Mouse (Mus musculus) spleen, adult 18-20 months (tissue): Measurements from ENCODE around the gene Gm20388.
A peak's percentile ranks its signal among the peaks of the same experiment; 100 is the strongest.

Source experiments
- DNase-seq, 2 experiments: peaks; one replicate each; pipeline ENCODE4 v3.0.0; 2022; ENCODE audit warnings: mixed read lengths in 2 of 2

Gm20388 gene

DNA sequence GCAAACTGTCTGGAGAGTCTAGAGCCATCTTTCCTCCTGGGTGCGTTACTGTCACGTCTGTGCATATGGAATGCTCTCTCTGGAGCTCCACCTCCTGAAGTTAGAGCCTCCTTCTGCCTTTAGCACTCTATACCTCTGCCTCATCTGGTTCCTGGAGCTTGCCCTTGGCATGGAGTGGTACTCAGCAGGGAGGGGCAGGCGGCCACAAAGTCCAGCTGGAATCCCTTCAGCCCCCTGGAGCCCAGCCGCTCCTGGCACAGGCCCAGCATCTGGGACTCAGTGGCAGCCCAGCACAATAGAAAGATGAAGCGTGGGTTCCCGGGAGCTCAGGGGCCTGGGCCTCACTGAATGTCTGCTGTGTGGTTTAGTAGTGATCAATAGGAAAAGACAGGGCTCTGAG lies 549.7 kb downstream of the Gm20388 start:
- DNase-seq = no peak

DNA sequence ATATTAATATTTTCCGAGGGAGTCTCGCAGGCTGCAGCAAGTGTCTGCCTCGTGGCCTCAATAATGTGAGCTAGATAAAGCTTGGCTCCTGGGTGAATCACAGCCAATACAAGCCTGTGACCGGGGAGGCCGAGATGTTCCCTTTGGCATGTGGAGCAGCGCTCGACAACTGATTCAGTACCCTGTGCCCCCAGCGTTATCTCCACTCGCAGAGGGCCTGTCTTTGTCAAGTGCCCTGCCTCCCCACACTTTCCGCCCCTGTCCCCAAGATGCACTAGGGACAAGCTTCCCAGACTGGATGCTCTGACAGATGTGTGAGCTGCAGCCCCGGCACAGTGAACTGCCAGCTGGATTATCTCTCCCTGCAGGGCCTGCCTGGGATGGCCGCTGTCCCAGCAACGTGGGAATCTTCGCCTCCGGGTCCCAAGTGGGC lies 551.5 kb downstream of the Gm20388 start:
- no peak for DNase-seq

GRCm38 (mm10) chr8:120462611-120463010 lies 552.0 kb downstream of the Gm20388 start:
- DNase-seq = no peak

DNA sequence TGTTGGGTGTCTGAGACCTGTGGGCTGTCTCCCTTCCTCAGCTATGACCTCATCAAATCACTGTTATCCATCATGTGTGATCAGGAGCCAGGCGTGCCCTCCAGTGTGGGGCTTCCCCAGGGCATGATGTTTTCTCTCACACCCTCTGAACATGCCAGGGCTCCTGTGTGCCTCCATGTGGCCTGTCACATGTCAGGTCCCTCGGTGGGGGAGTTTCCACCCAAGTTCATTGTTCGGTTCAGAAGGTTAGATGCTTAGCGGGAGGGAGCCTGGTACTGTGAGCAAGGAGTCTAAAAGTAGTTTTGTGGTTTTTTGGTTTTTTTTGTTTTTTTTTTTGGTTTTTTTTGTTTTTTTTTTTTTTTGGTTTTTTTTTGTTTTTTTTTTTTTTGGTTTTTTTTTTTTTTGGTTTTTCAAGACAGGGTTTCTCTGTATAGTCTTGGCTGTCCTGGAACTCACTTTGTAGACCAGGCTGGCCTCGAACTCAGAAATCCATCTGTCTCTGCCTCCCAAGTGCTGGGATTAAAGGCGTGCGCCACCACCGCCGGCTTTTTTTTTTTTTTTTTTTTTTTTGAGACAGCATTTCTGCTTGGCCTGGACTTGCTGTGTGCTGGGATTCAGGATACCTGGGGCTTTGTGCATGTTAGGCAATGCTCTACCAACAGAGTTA lies 553.4 kb downstream of the Gm20388 start:
- no peak for DNase-seq

DNA sequence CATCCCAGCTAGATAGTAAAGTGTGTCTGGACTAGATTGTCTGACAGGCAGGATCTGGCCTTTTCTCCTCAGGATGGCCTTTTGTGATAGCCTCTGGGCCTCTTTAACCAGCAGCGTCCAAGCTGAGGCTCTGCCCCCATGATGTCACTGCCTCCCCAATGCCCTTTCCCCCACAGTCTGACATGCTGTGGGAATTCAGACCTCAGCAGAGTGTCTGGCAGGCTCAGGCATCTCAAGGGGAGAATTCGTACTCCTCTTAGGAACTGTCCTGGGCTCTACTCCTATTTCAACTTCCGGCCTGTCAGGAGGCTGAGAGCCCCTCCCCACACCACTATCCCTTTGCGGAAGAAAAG lies 553.9 kb downstream of the Gm20388 start:
- DNase-seq = no peak

GRCm38 (mm10) chr8:120465710-120466109 lies 555.1 kb downstream of the Gm20388 start:
- no peak for DNase-seq

GRCm38 (mm10) chr8:120466266-120466665 lies 555.6 kb downstream of the Gm20388 start:
- no peak for DNase-seq

GRCm38 (mm10) chr8:120467598-120467997 lies 557.0 kb downstream of the Gm20388 start:
- no peak for DNase-seq

GRCm38 (mm10) chr8:120470170-120470569 lies 559.5 kb downstream of the Gm20388 start:
- DNase-seq = no peak

DNA sequence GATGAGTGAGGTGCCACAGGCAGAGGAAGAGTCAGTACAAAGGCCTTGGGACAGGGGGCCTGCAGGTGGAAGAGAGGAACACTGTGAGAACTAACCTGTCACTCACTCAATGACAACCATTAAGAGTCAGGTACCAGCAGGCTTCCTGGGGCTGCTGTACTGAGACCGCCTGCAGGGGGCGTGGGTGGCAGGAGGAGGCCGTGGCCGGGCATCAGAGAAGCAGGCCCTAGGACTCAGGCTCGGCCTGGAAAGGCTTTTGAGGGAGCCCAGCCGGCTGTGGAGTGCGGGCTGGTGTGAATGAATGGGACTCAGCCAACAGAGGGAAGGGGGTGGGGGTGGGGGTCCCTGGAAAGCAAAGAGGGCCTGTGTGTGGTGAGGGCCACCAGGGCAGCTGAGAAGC lies 560.5 kb downstream of the Gm20388 start:
- peak in 1 of 2 experiments; percentile 56 for DNase-seq

DNA sequence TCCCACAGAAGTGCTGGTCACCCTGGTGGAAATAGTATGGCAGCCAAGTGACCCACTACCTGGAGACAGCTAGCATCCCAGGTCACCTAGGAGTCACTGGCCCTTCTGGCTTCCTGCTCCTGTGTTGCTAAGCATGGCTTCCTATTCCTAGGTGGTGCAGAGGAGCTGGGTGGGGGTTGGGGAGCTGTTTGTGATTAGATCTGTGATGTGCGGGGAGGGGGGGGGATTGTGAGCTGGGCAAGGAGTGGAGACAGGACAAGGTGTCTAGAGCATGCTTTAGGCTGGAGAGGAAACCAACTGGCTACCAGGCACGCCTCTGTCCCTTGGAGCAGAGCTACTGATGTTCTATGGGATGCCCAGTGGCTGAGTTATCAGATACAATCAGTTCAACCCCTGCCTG lies 561.1 kb downstream of the Gm20388 start:
- no peak for DNase-seq

- no peak for DNase-seq
Measured at GRCm38 (mm10) chr8:120472230-120472629, 561.6 kb downstream of the Gm20388 start.

DNA sequence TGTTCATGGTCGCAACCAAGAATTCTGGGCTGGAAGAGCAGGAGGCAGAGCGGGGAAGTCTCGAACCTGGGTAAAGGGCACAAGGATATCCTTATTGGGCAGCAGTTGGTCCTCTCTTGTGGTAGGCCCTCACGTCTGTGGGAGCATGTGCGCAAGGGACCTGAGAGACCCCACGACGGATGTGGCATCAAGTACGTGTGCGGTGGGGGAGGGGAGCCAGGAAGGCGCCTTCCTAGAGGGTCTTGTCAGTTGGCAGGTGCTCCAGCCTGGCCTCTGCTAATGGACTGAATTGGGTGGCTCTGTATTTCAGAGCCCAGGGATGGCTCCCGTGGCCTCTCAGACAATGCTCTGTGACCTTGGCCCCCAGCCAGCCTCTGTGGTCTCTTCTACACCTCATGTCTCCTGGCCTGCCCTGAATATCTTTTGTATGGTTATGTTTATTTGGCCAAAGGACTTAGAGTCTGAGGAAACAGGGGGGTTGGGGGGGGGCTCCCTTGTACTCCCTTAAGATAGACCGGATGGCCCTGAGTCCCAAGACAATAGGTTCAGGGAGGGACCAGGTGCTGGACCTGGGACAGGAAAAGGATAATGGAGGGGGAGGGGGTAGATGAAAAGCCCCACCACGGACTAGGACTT lies 563.2 kb downstream of the Gm20388 start:
- DNase-seq = no peak

- no peak for DNase-seq
Measured at GRCm38 (mm10) chr8:120474496-120475235, 564.0 kb downstream of the Gm20388 start.

DNA sequence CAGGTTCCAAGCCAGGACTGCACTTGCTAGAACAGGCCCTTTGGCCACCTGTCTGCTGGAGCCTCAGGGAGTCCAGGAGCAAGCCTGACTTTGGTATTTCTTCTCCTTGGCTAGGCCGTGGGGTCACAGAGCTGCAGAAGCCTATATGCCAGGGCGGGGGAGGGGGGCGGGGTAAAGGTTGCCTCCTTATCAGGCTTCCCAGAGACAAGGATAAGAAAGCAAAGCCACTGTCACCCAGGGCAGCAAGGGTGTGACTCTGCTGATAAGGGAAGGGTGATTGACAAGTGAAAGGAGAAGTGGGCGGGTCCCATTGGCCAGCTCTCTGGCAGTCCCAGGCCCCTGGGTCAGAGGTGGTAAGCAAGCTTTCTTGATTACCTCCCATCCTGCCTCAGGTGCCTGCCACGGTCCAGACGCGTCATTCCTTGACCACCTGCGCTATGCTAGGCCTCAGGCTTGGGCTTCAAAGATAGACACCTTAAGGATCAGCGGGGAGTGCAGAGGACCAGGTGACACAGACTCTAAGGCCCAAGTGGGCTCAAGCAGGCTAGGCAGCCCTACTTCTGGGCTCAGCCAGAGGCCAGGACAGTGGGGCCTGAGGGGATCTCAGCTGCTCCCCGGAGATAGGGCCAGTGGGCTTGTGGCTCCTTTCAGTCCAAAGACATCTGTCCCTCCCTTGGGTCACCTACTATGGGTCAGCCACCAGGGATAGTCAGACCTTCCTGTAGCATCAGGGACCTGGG lies 565.0 kb downstream of the Gm20388 start:
- peak; percentile 37 to 49 for DNase-seq

DNA sequence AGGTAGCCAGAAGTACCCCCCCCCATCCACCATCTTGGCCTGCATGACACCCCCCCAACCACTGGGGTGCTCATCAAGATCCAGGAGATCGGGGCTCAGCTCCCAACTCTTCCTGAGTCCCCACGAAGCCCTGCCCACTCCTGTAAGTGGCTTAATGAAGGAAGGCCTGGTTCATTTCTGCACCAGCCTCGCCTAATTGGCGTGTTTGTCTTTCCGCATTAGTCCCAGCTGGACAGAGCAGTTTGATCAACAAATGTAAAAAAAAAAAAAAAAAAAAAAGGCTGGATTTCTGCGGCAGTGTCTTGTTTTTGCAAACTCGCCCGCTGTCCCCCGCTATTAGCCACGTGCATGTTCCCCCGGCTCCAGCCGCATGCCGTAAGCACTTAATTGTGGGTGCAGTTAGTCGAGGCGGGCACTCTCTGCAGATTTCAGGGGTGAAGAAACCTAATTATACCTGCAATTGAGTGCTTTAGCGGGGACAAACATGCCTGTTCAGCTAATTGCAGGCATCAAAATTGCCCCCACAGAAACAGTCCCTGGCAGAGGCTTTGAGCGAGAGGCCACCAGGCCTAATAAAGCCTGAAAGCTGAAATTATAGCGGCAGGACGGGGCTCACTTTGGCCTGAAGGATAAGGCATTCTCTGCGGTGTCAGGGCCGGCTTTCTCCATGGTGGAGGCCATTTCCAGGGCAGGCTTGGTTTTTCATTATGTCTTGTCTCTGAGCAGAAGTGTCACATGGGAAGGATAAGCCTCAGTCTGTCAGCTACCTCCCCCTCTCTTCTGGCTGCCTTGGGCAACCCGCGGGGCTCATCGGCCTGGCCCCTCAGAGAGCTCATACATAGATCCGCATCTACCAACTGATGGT lies 566.3 kb downstream of the Gm20388 start:
- no peak for DNase-seq

DNA sequence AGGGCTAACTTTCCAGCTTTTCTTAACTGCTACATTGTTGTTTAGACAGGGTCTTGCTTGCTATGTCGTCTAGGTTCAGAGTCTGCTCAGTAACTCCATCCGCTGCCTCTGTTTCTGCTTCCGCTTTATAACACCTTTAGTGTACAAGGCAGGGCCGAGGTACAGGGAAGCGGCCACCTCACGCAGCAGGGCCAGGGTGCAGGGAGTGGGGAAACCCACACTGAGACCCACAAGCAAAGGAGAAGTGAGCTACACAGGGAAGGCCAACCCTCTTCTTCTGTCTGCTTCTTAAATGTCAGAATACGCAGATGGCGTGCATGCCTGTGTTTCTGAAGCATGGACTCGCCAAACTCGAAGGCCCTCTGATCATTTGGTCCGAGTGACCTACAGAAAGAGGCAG lies 568.1 kb downstream of the Gm20388 start:
- DNase-seq = no peak

DNA sequence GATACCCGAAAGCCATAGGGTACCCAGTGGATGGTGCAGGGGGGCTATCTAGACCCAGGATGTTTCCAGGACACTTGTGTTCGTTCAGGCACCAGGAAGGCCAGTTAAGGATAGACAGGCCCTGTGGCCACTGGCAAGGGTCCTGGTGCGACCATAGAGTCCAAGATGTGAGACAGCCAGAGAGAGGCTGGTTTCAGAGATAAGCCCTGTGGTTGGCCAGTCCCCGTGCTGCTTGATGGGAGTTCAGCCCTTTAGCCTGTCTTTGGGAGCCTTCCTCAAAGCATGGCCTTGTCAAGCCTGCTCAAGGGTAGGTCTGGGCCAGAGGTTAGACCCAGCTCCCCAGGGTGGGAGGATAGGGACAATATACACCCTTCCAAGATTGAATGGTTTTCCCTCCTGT lies 569.0 kb downstream of the Gm20388 start:
- DNase-seq = no peak

GRCm38 (mm10) chr8:120482015-120482689 lies 571.5 kb downstream of the Gm20388 start:
- DNase-seq = no peak

DNA sequence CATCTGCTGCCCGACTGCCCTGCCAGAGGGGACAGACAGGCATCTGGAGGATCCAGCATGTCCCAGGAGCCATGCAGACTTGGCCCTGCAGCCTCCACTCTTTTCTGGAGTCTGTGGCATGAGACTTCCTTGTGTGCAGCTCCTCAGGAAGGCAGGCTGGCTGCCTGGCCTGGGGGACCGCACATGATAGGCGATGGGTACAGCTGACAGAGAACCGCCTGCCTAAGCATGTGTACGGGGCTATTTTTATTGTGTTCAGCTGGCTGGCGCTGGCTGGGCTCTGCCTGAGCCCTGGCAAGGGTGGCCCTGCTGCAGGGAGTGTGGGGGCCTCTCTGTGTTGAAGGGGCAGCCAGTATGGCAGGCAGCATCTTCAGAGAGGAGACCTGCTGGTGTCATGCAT lies 573.8 kb downstream of the Gm20388 start:
- no peak for DNase-seq

GRCm38 (mm10) chr8:120485116-120485515 lies 574.5 kb downstream of the Gm20388 start:
- DNase-seq = no peak
